Mouse (Mus musculus): ENCODE data around the gene Caly. TPM values are rescaled to one million over a fixed set of nuclear protein-coding genes. Genes with fewer than 3 reads are reported as not detected.
A peak's percentile ranks its signal among the peaks of the same experiment; 100 is the strongest.

Caly gene
- under 1 TPM; 0.29 to 0.78 (median 0.47) TPM for total RNA-seq (2022)

GRCm38 (mm10) chr7:140082242-140082678 lies at the start of gene Caly:
TSS of gene Caly (minus strand) at chr7:140082548.
- DNase-seq (ENCODE audit: low spot score in 2 of 2): no peak

GRCm38 (mm10) chr7:140127911-140128310 lies 45.6 kb upstream of the Caly start:
- no peak for DNase-seq (ENCODE audit: low spot score in 2 of 2)

- no peak for DNase-seq (ENCODE audit: low spot score in 2 of 2)
Observed at GRCm38 (mm10) chr7:140126934-140127333, 44.6 kb upstream of the Caly start.

GRCm38 (mm10) chr7:140126022-140126350 lies 43.6 kb upstream of the Caly start:
- DNase-seq (ENCODE audit: low spot score in 2 of 2): no peak

GRCm38 (mm10) chr7:140125278-140126021 lies 43.1 kb upstream of the Caly start:
- DNase-seq (ENCODE audit: low spot score in 2 of 2): peak; percentile 91

- no peak for DNase-seq (ENCODE audit: low spot score in 2 of 2)
Observed at GRCm38 (mm10) chr7:140124382-140124781, 42.0 kb upstream of the Caly start.

- no peak for DNase-seq (ENCODE audit: low spot score in 2 of 2)
Observed at GRCm38 (mm10) chr7:140122765-140123164, 40.4 kb upstream of the Caly start.

- no peak for DNase-seq (ENCODE audit: low spot score in 2 of 2)
Observed at GRCm38 (mm10) chr7:140121338-140121910, 39.1 kb upstream of the Caly start.

GRCm38 (mm10) chr7:140120484-140120883 lies 38.1 kb upstream of the Caly start:
- DNase-seq (ENCODE audit: low spot score in 2 of 2): no peak

GRCm38 (mm10) chr7:140116329-140117054 lies 34.1 kb upstream of the Caly start, which contains the start of gene Echs1:
TSS of gene Echs1 (minus strand) at chr7:140116476.
- peak; percentile 85 to 90 for DNase-seq (ENCODE audit: low spot score in 2 of 2)

- peak; percentile 29 to 35 for DNase-seq (ENCODE audit: low spot score in 2 of 2)
Observed at GRCm38 (mm10) chr7:140115583-140116328, 33.4 kb upstream of the Caly start, which contains the start of gene Paox. TSS of gene Paox (plus strand) at chr7:140115799.

- DNase-seq (ENCODE audit: low spot score in 2 of 2): no peak
Observed at GRCm38 (mm10) chr7:140111943-140112342, 29.6 kb upstream of the Caly start.

GRCm38 (mm10) chr7:140104009-140104408 lies 21.7 kb upstream of the Caly start:
- DNase-seq (ENCODE audit: low spot score in 2 of 2): no peak

GRCm38 (mm10) chr7:140101993-140102860 lies 19.9 kb upstream of the Caly start, which contains the start of gene Fuom:
TSS of gene Fuom (minus strand) at chr7:140102441.
- DNase-seq (ENCODE audit: low spot score in 2 of 2): peak; percentile 73 to 80

- DNase-seq (ENCODE audit: low spot score in 2 of 2): no peak
Observed at GRCm38 (mm10) chr7:140101498-140101897, 19.1 kb upstream of the Caly start.

GRCm38 (mm10) chr7:140098466-140098865 lies 16.1 kb upstream of the Caly start:
- DNase-seq (ENCODE audit: low spot score in 2 of 2): no peak

GRCm38 (mm10) chr7:140096055-140096454 lies 13.7 kb upstream of the Caly start:
- no peak for DNase-seq (ENCODE audit: low spot score in 2 of 2)

GRCm38 (mm10) chr7:140095556-140095955 lies 13.2 kb upstream of the Caly start:
- no peak for DNase-seq (ENCODE audit: low spot score in 2 of 2)

GRCm38 (mm10) chr7:140094954-140095353 lies 12.6 kb upstream of the Caly start:
- no peak for DNase-seq (ENCODE audit: low spot score in 2 of 2)

GRCm38 (mm10) chr7:140092924-140093528 lies 10.7 kb upstream of the Caly start, which contains the start of gene Prap1:
TSS of gene Prap1 (plus strand) at chr7:140093395.
- no peak for DNase-seq (ENCODE audit: low spot score in 2 of 2)

Measured in gastrocnemius, adult 8-10 months (tissue).